33 mouse cellular contexts compared by ENCODE assay signal in the genomic region with DNA sequence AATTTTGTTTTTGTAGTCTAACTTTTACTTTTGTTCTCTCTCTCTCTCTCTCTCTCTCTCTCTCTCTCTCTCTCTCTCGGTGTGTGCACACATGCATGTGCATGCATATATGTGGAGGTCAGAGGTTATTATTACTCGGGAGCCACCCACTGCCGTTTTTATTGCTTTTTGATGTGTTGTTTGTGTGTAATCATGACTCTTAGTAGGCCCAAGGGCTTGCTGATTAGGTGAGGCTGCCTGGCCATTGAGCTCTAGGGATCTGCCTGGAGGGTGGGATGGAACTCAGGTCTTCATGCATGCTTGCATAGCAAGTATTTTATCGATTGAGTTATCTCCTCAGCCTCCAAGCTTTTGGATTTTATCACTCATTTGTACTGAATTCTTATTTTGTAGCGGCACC. TPM values are rescaled to one million over a fixed set of nuclear protein-coding genes. Genes with fewer than 3 reads are reported as not detected.
"Had no signal": no experiment of that assay in that cellular context is flagged by ENCODE, and none has a peak within 500 bp of the region (broad histone marks: within the 10 kb centered on the region; RNA-seq: fewer than 3 reads in every experiment).

No protein-coding gene starts in this region.

- H3K4me2 ChIP-seq: limb, embryonic 12.5 days; limb, embryonic 13.5 days; limb, embryonic 15.5 days; liver, embryonic 11.5 days; liver, embryonic 12.5 days; liver, embryonic 13.5 days; liver, embryonic 15.5 days; lung, embryonic 14.5 days; lung, embryonic 15.5 days; midbrain, embryonic 12.5 days; midbrain, embryonic 15.5 days; neural tube, embryonic 12.5 days had no signal

- H3K27ac ChIP-seq: left cerebral cortex, adult 2 months; limb, embryonic 10.5 days; limb, embryonic 12.5 days; limb, embryonic 13.5 days; limb, embryonic 15.5 days; liver, embryonic 12.5 days; liver, embryonic 13.5 days; liver, embryonic 14.5 days; liver, embryonic 15.5 days; lung, embryonic 15.5 days; macrophage; midbrain, embryonic 10.5 days; midbrain, embryonic 12.5 days; midbrain, embryonic 15.5 days; neural tube, embryonic 12.5 days had no signal

- DNase-seq: left cerebral cortex, postnatal 4 days; liver; liver, embryonic 13.5 days; liver, postnatal 0 days; lung, adult 18-20 months; lung, adult 2 months; lung, embryonic 14.5 days; lung, postnatal 10 days; lung, postnatal 14 days; lung, postnatal 36 days; lung, postnatal 4 days; midbrain, embryonic 14.5 days had no signal

- ATAC-seq: liver, embryonic 12.5 days; liver, postnatal 0 days; lung, postnatal 0 days; midbrain, embryonic 15.5 days; midbrain, embryonic 16.5 days had no signal

- H3K4me1 ChIP-seq: limb, embryonic 10.5 days; limb, embryonic 15.5 days; liver, embryonic 12.5 days; liver, embryonic 13.5 days; liver, embryonic 15.5 days; megakaryocyte, embryonic 14.5 days; midbrain, embryonic 10.5 days; midbrain, embryonic 12.5 days; midbrain, embryonic 15.5 days; neural tube, embryonic 12.5 days had no signal

- H3K9me3 ChIP-seq: limb, embryonic 10.5 days; limb, embryonic 12.5 days; limb, embryonic 15.5 days; liver, embryonic 12.5 days; liver, embryonic 13.5 days; liver, embryonic 15.5 days; lung, embryonic 15.5 days; midbrain, embryonic 10.5 days; midbrain, embryonic 12.5 days; midbrain, embryonic 15.5 days; neural tube, embryonic 12.5 days had no signal

- H3K27me3 ChIP-seq: limb, embryonic 12.5 days; limb, embryonic 13.5 days; limb, embryonic 15.5 days; liver, embryonic 12.5 days; liver, embryonic 13.5 days; liver, embryonic 15.5 days; lung, embryonic 15.5 days; megakaryocyte, embryonic 14.5 days; midbrain, embryonic 12.5 days; midbrain, embryonic 15.5 days; neural tube, embryonic 12.5 days had no signal

- H3K4me3 ChIP-seq: left cerebral cortex, adult 2 months; limb, embryonic 10.5 days; limb, embryonic 12.5 days; limb, embryonic 13.5 days; limb, embryonic 15.5 days; liver, embryonic 12.5 days; liver, embryonic 13.5 days; liver, embryonic 15.5 days; lung, embryonic 15.5 days; megakaryocyte, embryonic 14.5 days; midbrain, embryonic 10.5 days; midbrain, embryonic 12.5 days; midbrain, embryonic 15.5 days; myocyte; neural tube, embryonic 12.5 days had no signal

- H3K36me3 ChIP-seq: limb, embryonic 10.5 days; limb, embryonic 12.5 days; limb, embryonic 13.5 days; limb, embryonic 15.5 days; liver, embryonic 12.5 days; liver, embryonic 13.5 days; liver, embryonic 15.5 days; lung, embryonic 15.5 days; midbrain, embryonic 10.5 days; midbrain, embryonic 12.5 days; midbrain, embryonic 15.5 days; neural tube, embryonic 12.5 days had no signal

- H3K9ac ChIP-seq: limb, embryonic 12.5 days; limb, embryonic 13.5 days; limb, embryonic 15.5 days; liver, embryonic 12.5 days; liver, embryonic 13.5 days; liver, embryonic 14.5 days; liver, embryonic 15.5 days; liver, postnatal 0 days; lung, embryonic 14.5 days; lung, embryonic 15.5 days; midbrain, embryonic 12.5 days; midbrain, embryonic 15.5 days; neural tube, embryonic 12.5 days had no signal

RNA-seq across cellular contexts. Expression of a gene that starts 50.4 kb away (rescaled TPM):
- total RNA-seq: megakaryocyte progenitor cell, adult 5-6 weeks; megakaryocyte-erythroid progenitor cell, adult 5-6 weeks had no signal
- polyA plus RNA-seq: macrophage had no signal
